Mouse (Mus musculus) bone marrow macrophage, adult 2 months (primary cell): ENCODE measurements around the gene Plbd1. TPM values are rescaled to one million over a fixed set of nuclear protein-coding genes. Genes with fewer than 3 reads are reported as not detected.
A peak's percentile ranks its signal among the peaks of the same experiment; 100 is the strongest.

Experiments
- H3K27ac ChIP-seq: 2 replicates; pipeline ENCODE4 v1.5.1; 2012; ENCODE audit warnings: low read depth, low read length; ENCODE audit not compliant: insufficient read depth
- H3K4me1 ChIP-seq: 2 replicates; pipeline ENCODE4 v1.6.1; 2012; ENCODE audit warnings: low read length; ENCODE audit not compliant: control insufficient read depth, insufficient read depth
- H3K4me3 ChIP-seq: 2 replicates; pipeline ENCODE4 v1.5.1; 2012; ENCODE audit warnings: mild to moderate bottlenecking, low read length, moderate library complexity; ENCODE audit not compliant: insufficient read depth
- CTCF ChIP-seq: IDR thresholded peaks from 2 replicates; pipeline ENCODE4 v1.5.1; 2012; ENCODE audit warnings: low read depth, mild to moderate bottlenecking, low read length, moderate library complexity
- POLR2A ChIP-seq: IDR thresholded peaks from 2 replicates; pipeline ENCODE4 v1.6.1; 2012; ENCODE audit warnings: mild to moderate bottlenecking, low read depth, low read length, borderline replicate concordance
- polyA plus RNA-seq: library from polyadenylated mRNA; stranded (reverse); fragments of >200 nt; gene quantifications from 2 replicates; pipeline ENCODE4 v1.2.4, GENCODE M21; 2012; ENCODE audit not compliant: missing spikeins, insufficient read depth, insufficient read length

The Plbd1 gene
- polyA plus RNA-seq, 1 experiment, result 28.1 TPM

DNA sequence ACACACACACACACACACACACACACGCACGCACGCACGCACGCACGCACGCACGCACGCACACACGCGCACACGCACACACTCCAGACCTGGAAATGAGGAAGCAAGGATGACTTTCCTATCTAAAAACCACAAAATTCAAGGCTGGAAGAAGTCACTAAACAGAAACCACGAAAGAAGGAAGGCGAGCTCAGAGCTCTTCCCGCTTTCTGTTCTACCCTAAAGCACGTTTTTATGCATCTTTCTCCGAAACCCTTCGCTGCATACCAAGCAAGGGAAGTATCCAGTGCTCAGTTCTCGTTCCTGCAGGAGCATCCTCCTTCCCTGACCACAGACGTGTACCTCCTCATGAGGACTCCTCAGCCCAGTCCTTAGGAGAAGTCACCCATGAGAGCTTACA is 7.3 kb downstream of the Plbd1 start:
- peaks cover 6% of the 10 kb centered on the region for H3K4me1 ChIP-seq
- H3K27ac ChIP-seq, result no peak overlapping the region
- H3K4me3 ChIP-seq, result no peak overlapping the region; the same call in 1 of the 2 replicates
- no peak for TF ChIP-seq CTCF
- no peak for TF ChIP-seq POLR2A

GRCm38 (mm10) chr6:136653331-136653730 is 8.4 kb downstream of the Plbd1 start:
- Histone ChIP-seq H3K4me1 (peaks cover 6% of the 10 kb centered on the region), H3K27ac (no peak overlapping the region), H3K4me3 (no peak overlapping the region)
- no peak for TF ChIP-seq CTCF
- no peak for TF ChIP-seq POLR2A

DNA sequence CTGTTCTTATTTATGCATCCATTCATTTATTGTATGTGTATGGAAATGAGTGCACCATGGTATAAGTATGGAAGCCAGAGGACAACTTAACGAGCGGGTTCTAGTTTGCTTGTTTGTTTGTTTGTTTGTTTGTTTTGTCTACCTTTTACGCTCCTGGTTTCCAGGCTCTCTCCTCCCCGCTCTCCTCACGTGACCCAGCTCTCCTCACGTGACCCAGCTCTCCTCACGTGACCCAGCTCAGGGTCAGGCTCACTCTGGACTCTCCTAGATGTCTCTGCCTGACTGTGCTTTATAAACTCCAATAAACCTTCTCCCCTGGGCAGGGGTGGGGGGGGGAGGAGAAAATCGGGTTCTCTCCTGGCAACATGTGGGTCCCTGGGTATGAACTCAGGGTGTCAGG is 11.1 kb downstream of the Plbd1 start:
- H3K4me1 ChIP-seq, result peaks cover 6% of the 10 kb centered on the region
- TF ChIP-seq POLR2A (no peak), CTCF (no peak)

GRCm38 (mm10) chr6:136647455-136647861 is 14.3 kb downstream of the Plbd1 start:
- H3K4me1 ChIP-seq, result no peaks in the 10 kb centered on the region
- H3K27ac ChIP-seq, result no peak overlapping the region
- TF ChIP-seq POLR2A (no peak), CTCF (no peak)
- H3K4me3 ChIP-seq, result no peak overlapping the region

More for the DNA sequence above, 11.1 kb downstream of the Plbd1 start:
- no peak overlapping the region for H3K4me3 ChIP-seq
- H3K27ac ChIP-seq, result no peak overlapping the region

DNA sequence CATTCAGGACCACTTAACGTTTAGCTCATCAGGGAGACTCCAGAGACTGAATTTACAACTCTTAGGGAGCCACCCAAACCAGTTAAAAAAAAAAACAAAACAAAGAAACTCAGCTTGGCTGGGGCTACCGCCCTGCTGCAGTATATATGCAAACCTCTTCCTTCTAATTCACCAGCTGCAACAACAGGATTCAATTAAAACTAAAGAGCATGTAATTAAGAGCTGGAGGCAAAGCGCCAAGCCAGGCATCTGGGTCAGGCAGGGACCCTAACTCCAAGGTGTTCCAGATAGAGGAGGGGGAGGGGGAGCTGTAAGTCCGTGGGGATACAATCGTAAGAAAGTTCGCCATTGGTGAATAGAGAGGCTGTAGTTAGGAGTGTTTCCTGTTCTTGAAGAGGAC is 15.5 kb downstream of the Plbd1 start:
- Histone ChIP-seq H3K27ac (no peak overlapping the region), H3K4me3 (no peak overlapping the region), H3K4me1 (no peaks in the 10 kb centered on the region)
- no peak for TF ChIP-seq POLR2A
- TF ChIP-seq CTCF, result no peak

DNA sequence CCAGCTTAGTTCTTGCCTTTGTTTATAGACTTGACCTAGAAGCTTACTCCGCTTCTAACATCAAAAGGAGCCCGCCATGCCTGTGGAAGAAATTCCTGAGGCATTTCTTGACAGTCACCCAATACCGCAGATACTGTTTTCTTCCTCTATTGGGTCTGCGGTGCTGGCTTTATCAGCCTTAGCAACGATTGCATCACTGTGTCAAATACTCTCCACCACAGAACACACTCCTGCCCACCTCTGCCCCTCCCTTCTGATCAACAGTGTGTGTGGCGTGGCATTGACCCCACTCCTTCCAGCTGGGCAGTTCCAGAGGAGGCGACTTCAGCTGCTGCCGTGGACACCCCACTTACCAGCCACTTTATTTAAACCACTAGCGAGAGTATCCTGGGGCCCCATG is 16.0 kb downstream of the Plbd1 start:
- H3K4me3 ChIP-seq, result no peak overlapping the region
- no peak for TF ChIP-seq CTCF
- no peak for TF ChIP-seq POLR2A

GRCm38 (mm10) chr6:136644171-136644570 is 17.6 kb downstream of the Plbd1 start:
- no peak overlapping the region for H3K27ac ChIP-seq
- no peak overlapping the region for H3K4me3 ChIP-seq
- TF ChIP-seq CTCF (peak; percentile 21; the same call in 1 of the 2 replicates), POLR2A (no peak)

More for the DNA sequence above, 16.0 kb downstream of the Plbd1 start:
- Histone ChIP-seq H3K4me1 (no peaks in the 10 kb centered on the region), H3K27ac (no peak overlapping the region)

GRCm38 (mm10) chr6:136634982-136635381 is 26.7 kb downstream of the Plbd1 start:
- TF ChIP-seq CTCF, result no peak
- no peak for TF ChIP-seq POLR2A
- no peak overlapping the region for H3K27ac ChIP-seq
- H3K4me3 ChIP-seq, result no peak overlapping the region
- no peaks in the 10 kb centered on the region for H3K4me1 ChIP-seq

More at GRCm38 (mm10) chr6:136644171-136644570, 17.6 kb downstream of the Plbd1 start:
- H3K4me1 ChIP-seq, result no peaks in the 10 kb centered on the region

- no peak overlapping the region for H3K4me3 ChIP-seq
- H3K4me1 ChIP-seq, result no peaks in the 10 kb centered on the region
- no peak overlapping the region for H3K27ac ChIP-seq
- TF ChIP-seq CTCF (no peak), POLR2A (no peak)
These were observed 28.0 kb downstream of the Plbd1 start for GRCm38 (mm10) chr6:136633719-136634118.

DNA sequence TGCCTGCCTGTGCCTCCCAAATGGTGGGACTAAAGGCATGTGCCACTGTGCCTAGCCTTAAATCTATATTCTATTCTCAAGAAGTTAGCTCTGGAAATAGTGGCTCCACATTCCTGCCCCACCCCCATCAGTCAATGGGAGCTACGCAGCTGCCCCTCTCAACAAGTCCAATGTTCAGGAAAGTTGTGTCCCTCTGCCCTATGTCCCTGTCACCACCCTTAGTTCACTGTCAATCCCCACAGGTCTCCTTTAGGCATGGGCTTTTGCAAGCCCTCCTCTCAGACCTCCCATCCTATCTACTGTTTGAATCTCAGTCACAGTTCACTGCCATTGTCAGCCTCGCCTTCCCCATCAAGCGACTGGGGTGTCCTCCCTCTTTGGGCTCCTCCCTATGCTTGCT is 28.6 kb downstream of the Plbd1 start:
- H3K27ac ChIP-seq, result no peak overlapping the region
- no peaks in the 10 kb centered on the region for H3K4me1 ChIP-seq
- TF ChIP-seq CTCF, result no peak
- no peak for TF ChIP-seq POLR2A
- no peak overlapping the region for H3K4me3 ChIP-seq

GRCm38 (mm10) chr6:136631945-136632534 is 29.7 kb downstream of the Plbd1 start:
- Histone ChIP-seq H3K4me1 (no peaks in the 10 kb centered on the region), H3K4me3 (no peak overlapping the region), H3K27ac (no peak overlapping the region)
- TF ChIP-seq POLR2A (no peak), CTCF (no peak)
